Mouse (Mus musculus) megakaryocyte progenitor cell, adult 5-6 weeks (primary cell): ENCODE data around the gene Tdrd9. TPM values are rescaled to one million over a fixed set of nuclear protein-coding genes. Genes with fewer than 3 reads are reported as not detected.
A peak's percentile ranks its signal among the peaks of the same experiment; 100 is the strongest.
"Not testable (repeated sequence)": the region's sequence is repeated elsewhere in the genome, so short reads cannot be mapped to it uniquely, and the experiment has no call there.

Experiments
- ATAC-seq: replicated peaks from 2 replicates; pipeline ENCODE4 v1.8.0; 2016; ENCODE audit warnings: mild to moderate bottlenecking, moderate TSS enrichment, inconsistent platforms; ENCODE audit not compliant: poor library complexity
- total RNA-seq, 2 experiments: library from RNA; stranded (forward) in 1 of 2; stranded (reverse) in 1 of 2; fragments of 157-497, 149-512 nt in 1 of 2; fragments of 200-1000 nt in 1 of 2; gene quantifications; 2 replicates each; pipeline versions ENCODE4 v1.2.3 to v1.2.4; 2015 to 2017

Gene Tdrd9
- total RNA-seq, 2 experiments from 2014 or later: not detected

- no peak for ATAC-seq
Observed at GRCm38 (mm10) chr12:112025457-112025856, 54.1 kb downstream of the Tdrd9 start.

- no peak for ATAC-seq
Observed at GRCm38 (mm10) chr12:112025907-112026645, 54.7 kb downstream of the Tdrd9 start.

- ATAC-seq: no peak
Observed at GRCm38 (mm10) chr12:112027408-112027807, 56.0 kb downstream of the Tdrd9 start.

- ATAC-seq: no peak
Observed at GRCm38 (mm10) chr12:112033409-112033975, 62.1 kb downstream of the Tdrd9 start.

GRCm38 (mm10) chr12:112035341-112036100 is 64.2 kb downstream of the Tdrd9 start:
- ATAC-seq: not testable (repeated sequence)

GRCm38 (mm10) chr12:112038441-112038840 is 67.1 kb downstream of the Tdrd9 start:
- no peak for ATAC-seq

- ATAC-seq: no peak
Observed at GRCm38 (mm10) chr12:112039169-112039568, 67.8 kb downstream of the Tdrd9 start.

GRCm38 (mm10) chr12:112042681-112043080 is 71.3 kb downstream of the Tdrd9 start:
- ATAC-seq: no peak

GRCm38 (mm10) chr12:112077651-112078050 is 106.3 kb downstream of the Tdrd9 start:
- peak; percentile 90 for ATAC-seq

GRCm38 (mm10) chr12:112079911-112080310 is 108.6 kb downstream of the Tdrd9 start:
- ATAC-seq: no peak

- ATAC-seq: no peak
Observed at GRCm38 (mm10) chr12:112080911-112081310, 109.6 kb downstream of the Tdrd9 start.

- no peak for ATAC-seq
Observed at GRCm38 (mm10) chr12:112082241-112082640, 110.9 kb downstream of the Tdrd9 start.

GRCm38 (mm10) chr12:112086250-112086649 is 114.9 kb downstream of the Tdrd9 start:
- ATAC-seq: no peak

- no peak for ATAC-seq
Observed at GRCm38 (mm10) chr12:112086726-112087125, 115.4 kb downstream of the Tdrd9 start.

- ATAC-seq: no peak
Observed at GRCm38 (mm10) chr12:112088609-112089324, 117.4 kb downstream of the Tdrd9 start.

GRCm38 (mm10) chr12:112091054-112091453 is 119.7 kb downstream of the Tdrd9 start:
- peak; percentile 86 for ATAC-seq

- ATAC-seq: no peak
Observed at GRCm38 (mm10) chr12:112094261-112094880, 123.0 kb downstream of the Tdrd9 start.

GRCm38 (mm10) chr12:112096051-112096732 is 124.8 kb downstream of the Tdrd9 start:
- ATAC-seq: peak; percentile 20; the same call in 1 of the 2 replicates

GRCm38 (mm10) chr12:112096733-112097117 is 125.4 kb downstream of the Tdrd9 start:
- ATAC-seq: no peak

GRCm38 (mm10) chr12:112100106-112100505 is 128.7 kb downstream of the Tdrd9 start:
- ATAC-seq: no peak
